Mouse (Mus musculus): ENCODE measurements around the gene S100a6. TPM values are rescaled to one million over a fixed set of nuclear protein-coding genes. Genes with fewer than 3 reads are reported as not detected.
A peak's percentile ranks its signal among the peaks of the same experiment; 100 is the strongest.

The S100a6 gene
- polyA plus RNA-seq, 1 experiment from 2014 or later = 115 TPM

- no peaks in the 10 kb centered on the region for H3K36me3 ChIP-seq (ENCODE audit: control insufficient read depth, insufficient read depth, low read length)
- 46% methylated on average over 6 of the region's 6 CpGs for WGBS
- H3K9ac ChIP-seq (ENCODE audit: low read depth, low read length) = no peak overlapping the region
- no peak overlapping the region for H3K4me2 ChIP-seq (replicated peaks; ENCODE audit: low read depth, low read length)
- H3K4me1 ChIP-seq (ENCODE audit: control insufficient read depth, insufficient read depth, low read length) = no peaks in the 10 kb centered on the region
- H3K27me3 ChIP-seq (ENCODE audit: control insufficient read depth, insufficient read depth, low read length) = no peaks in the 10 kb centered on the region
- H3K27ac ChIP-seq (ENCODE audit: low read depth, low read length) = no peak overlapping the region
- H3K4me3 ChIP-seq (ENCODE audit: low read length) = no peak overlapping the region
- ATAC-seq (ENCODE audit: low FRiP score, low TSS enrichment) = no peak
- no peaks in the 10 kb centered on the region for H3K9me3 ChIP-seq (ENCODE audit: control insufficient read depth, low read length)
These were observed 14.9 kb upstream of the S100a6 start for GRCm38 (mm10) chr3:90597736-90598135.

- Histone ChIP-seq H3K27me3 (ENCODE audit: control insufficient read depth, insufficient read depth, low read length) (no peaks in the 10 kb centered on the region), H3K4me1 (ENCODE audit: control insufficient read depth, insufficient read depth, low read length) (no peaks in the 10 kb centered on the region), H3K9me3 (ENCODE audit: control insufficient read depth, low read length) (no peaks in the 10 kb centered on the region), H3K36me3 (ENCODE audit: control insufficient read depth, insufficient read depth, low read length) (no peaks in the 10 kb centered on the region), H3K4me3 (ENCODE audit: low read length) (no peak overlapping the region), H3K27ac (ENCODE audit: low read depth, low read length) (no peak overlapping the region), H3K9ac (ENCODE audit: low read depth, low read length) (no peak overlapping the region), H3K4me2 (replicated peaks; ENCODE audit: low read depth, low read length) (no peak overlapping the region)
- no peak for ATAC-seq (ENCODE audit: low FRiP score, low TSS enrichment)
- WGBS = 77% methylated on average over 4 of the region's 4 CpGs
These were observed 14.5 kb upstream of the S100a6 start for GRCm38 (mm10) chr3:90598212-90598611.

GRCm38 (mm10) chr3:90599401-90599800 lies 13.3 kb upstream of the S100a6 start:
- peaks cover 6% of the 10 kb centered on the region; the same call in 1 of the 2 replicates for H3K4me1 ChIP-seq (ENCODE audit: control insufficient read depth, insufficient read depth, low read length)
- ATAC-seq (ENCODE audit: low FRiP score, low TSS enrichment) = no peak
- WGBS = 78% methylated on average over 3 of the region's 3 CpGs

GRCm38 (mm10) chr3:90600036-90600435 lies 12.6 kb upstream of the S100a6 start:
- peaks cover 13% of the 10 kb centered on the region; the same call in 1 of the 2 replicates for H3K4me1 ChIP-seq (ENCODE audit: control insufficient read depth, insufficient read depth, low read length)
- H3K27ac ChIP-seq (ENCODE audit: low read depth, low read length) = no peak overlapping the region
- 71% methylated on average over 6 of the region's 6 CpGs for WGBS
- no peak overlapping the region for H3K9ac ChIP-seq (ENCODE audit: low read depth, low read length)
- no peaks in the 10 kb centered on the region for H3K27me3 ChIP-seq (ENCODE audit: control insufficient read depth, insufficient read depth, low read length)
- H3K4me2 ChIP-seq (replicated peaks; ENCODE audit: low read depth, low read length) = no peak overlapping the region
- H3K9me3 ChIP-seq (ENCODE audit: control insufficient read depth, low read length) = no peaks in the 10 kb centered on the region
- no peak for ATAC-seq (ENCODE audit: low FRiP score, low TSS enrichment)
- H3K4me3 ChIP-seq (ENCODE audit: low read length) = no peak overlapping the region
- H3K36me3 ChIP-seq (ENCODE audit: control insufficient read depth, insufficient read depth, low read length) = no peaks in the 10 kb centered on the region

More at GRCm38 (mm10) chr3:90599401-90599800, 13.3 kb upstream of the S100a6 start:
- Histone ChIP-seq H3K4me3 (ENCODE audit: low read length) (no peak overlapping the region), H3K27ac (ENCODE audit: low read depth, low read length) (no peak overlapping the region), H3K9ac (ENCODE audit: low read depth, low read length) (no peak overlapping the region), H3K9me3 (ENCODE audit: control insufficient read depth, low read length) (no peaks in the 10 kb centered on the region), H3K27me3 (ENCODE audit: control insufficient read depth, insufficient read depth, low read length) (no peaks in the 10 kb centered on the region), H3K36me3 (ENCODE audit: control insufficient read depth, insufficient read depth, low read length) (no peaks in the 10 kb centered on the region), H3K4me2 (replicated peaks; ENCODE audit: low read depth, low read length) (no peak overlapping the region)

GRCm38 (mm10) chr3:90600458-90601195 lies 12.1 kb upstream of the S100a6 start:
- Histone ChIP-seq H3K27ac (ENCODE audit: low read depth, low read length) (no peak overlapping the region), H3K9ac (ENCODE audit: low read depth, low read length) (no peak overlapping the region), H3K4me1 (ENCODE audit: control insufficient read depth, insufficient read depth, low read length) (peaks cover 16% of the 10 kb centered on the region; the same call in 1 of the 2 replicates), H3K27me3 (ENCODE audit: control insufficient read depth, insufficient read depth, low read length) (no peaks in the 10 kb centered on the region), H3K36me3 (ENCODE audit: control insufficient read depth, insufficient read depth, low read length) (no peaks in the 10 kb centered on the region), H3K4me2 (replicated peaks; ENCODE audit: low read depth, low read length) (no peak overlapping the region), H3K4me3 (ENCODE audit: low read length) (no peak overlapping the region), H3K9me3 (ENCODE audit: control insufficient read depth, low read length) (no peaks in the 10 kb centered on the region)
- WGBS = 85% methylated on average over 8 of the region's 8 CpGs
- ATAC-seq (ENCODE audit: low FRiP score, low TSS enrichment) = no peak

GRCm38 (mm10) chr3:90601486-90602110 lies 11.1 kb upstream of the S100a6 start, which contains the start of gene Gm42674:
Gene Gm42674 (plus strand): TSS chr3:90601904.
- H3K9me3 ChIP-seq (ENCODE audit: control insufficient read depth, low read length) = no peaks in the 10 kb centered on the region
- WGBS = 80% methylated on average over 11 of the region's 11 CpGs
- H3K27me3 ChIP-seq (ENCODE audit: control insufficient read depth, insufficient read depth, low read length) = no peaks in the 10 kb centered on the region
- H3K9ac ChIP-seq (ENCODE audit: low read depth, low read length) = no peak within 1 kb of the TSS
- H3K4me2 ChIP-seq (replicated peaks; ENCODE audit: low read depth, low read length) = no peak within 1 kb of the TSS
- H3K36me3 ChIP-seq (ENCODE audit: control insufficient read depth, insufficient read depth, low read length) = no peaks in the 10 kb centered on the region
- no peak for ATAC-seq (ENCODE audit: low FRiP score, low TSS enrichment)
- peaks cover 18% of the 10 kb centered on the region; the same call in 1 of the 2 replicates for H3K4me1 ChIP-seq (ENCODE audit: control insufficient read depth, insufficient read depth, low read length)
- no peak within 1 kb of the TSS for H3K4me3 ChIP-seq (ENCODE audit: low read length)
- no peak within 1 kb of the TSS for H3K27ac ChIP-seq (ENCODE audit: low read depth, low read length)

GRCm38 (mm10) chr3:90603623-90604022 lies 9.1 kb upstream of the S100a6 start, which contains the start of gene S100a4:
Gene S100a4 (plus strand): TSS chr3:90603771.
- Histone ChIP-seq H3K27ac (ENCODE audit: low read depth, low read length) (peak within 1 kb of the TSS; percentile 55), H3K9ac (ENCODE audit: low read depth, low read length) (no peak within 1 kb of the TSS), H3K27me3 (ENCODE audit: control insufficient read depth, insufficient read depth, low read length) (no peaks in the 10 kb centered on the region), H3K4me2 (replicated peaks; ENCODE audit: low read depth, low read length) (no peak within 1 kb of the TSS), H3K4me1 (ENCODE audit: control insufficient read depth, insufficient read depth, low read length) (peaks cover 18% of the 10 kb centered on the region; the same call in 1 of the 2 replicates), H3K36me3 (ENCODE audit: control insufficient read depth, insufficient read depth, low read length) (no peaks in the 10 kb centered on the region), H3K9me3 (ENCODE audit: control insufficient read depth, low read length) (no peaks in the 10 kb centered on the region), H3K4me3 (ENCODE audit: low read length) (no peak within 1 kb of the TSS)
- 61% methylated on average over 3 of the region's 3 CpGs for whole genome bisulfite sequencing
- no peak for ATAC-seq (ENCODE audit: low FRiP score, low TSS enrichment)

GRCm38 (mm10) chr3:90604416-90604815 lies 8.3 kb upstream of the S100a6 start:
- peak overlapping the region; percentile 55 for H3K27ac ChIP-seq (ENCODE audit: low read depth, low read length)
- peaks cover 18% of the 10 kb centered on the region; the same call in 1 of the 2 replicates for H3K4me1 ChIP-seq (ENCODE audit: control insufficient read depth, insufficient read depth, low read length)
- ATAC-seq (ENCODE audit: low FRiP score, low TSS enrichment) = peak; percentile 69
- 58% methylated on average over 4 of the region's 4 CpGs for WGBS
- no peak overlapping the region for H3K4me2 ChIP-seq (replicated peaks; ENCODE audit: low read depth, low read length)
- no peaks in the 10 kb centered on the region for H3K36me3 ChIP-seq (ENCODE audit: control insufficient read depth, insufficient read depth, low read length)
- H3K27me3 ChIP-seq (ENCODE audit: control insufficient read depth, insufficient read depth, low read length) = no peaks in the 10 kb centered on the region
- no peaks in the 10 kb centered on the region for H3K9me3 ChIP-seq (ENCODE audit: control insufficient read depth, low read length)
- H3K9ac ChIP-seq (ENCODE audit: low read depth, low read length) = no peak overlapping the region
- no peak overlapping the region for H3K4me3 ChIP-seq (ENCODE audit: low read length)

- Histone ChIP-seq H3K9me3 (ENCODE audit: control insufficient read depth, low read length) (no peaks in the 10 kb centered on the region), H3K36me3 (ENCODE audit: control insufficient read depth, insufficient read depth, low read length) (no peaks in the 10 kb centered on the region), H3K9ac (ENCODE audit: low read depth, low read length) (no peak overlapping the region), H3K27me3 (ENCODE audit: control insufficient read depth, insufficient read depth, low read length) (no peaks in the 10 kb centered on the region), H3K4me3 (ENCODE audit: low read length) (no peak overlapping the region), H3K27ac (ENCODE audit: low read depth, low read length) (peak overlapping the region; percentile 55; the same call in 1 of the 2 replicates), H3K4me1 (ENCODE audit: control insufficient read depth, insufficient read depth, low read length) (peaks cover 18% of the 10 kb centered on the region; the same call in 1 of the 2 replicates), H3K4me2 (replicated peaks; ENCODE audit: low read depth, low read length) (no peak overlapping the region)
- no peak for ATAC-seq (ENCODE audit: low FRiP score, low TSS enrichment)
- 93% methylated on average over 3 of the region's 3 CpGs for WGBS
These were observed 7.6 kb upstream of the S100a6 start for GRCm38 (mm10) chr3:90605049-90605448.

Data from kidney, embryonic 14.5 days (tissue).